In the genomic region with DNA sequence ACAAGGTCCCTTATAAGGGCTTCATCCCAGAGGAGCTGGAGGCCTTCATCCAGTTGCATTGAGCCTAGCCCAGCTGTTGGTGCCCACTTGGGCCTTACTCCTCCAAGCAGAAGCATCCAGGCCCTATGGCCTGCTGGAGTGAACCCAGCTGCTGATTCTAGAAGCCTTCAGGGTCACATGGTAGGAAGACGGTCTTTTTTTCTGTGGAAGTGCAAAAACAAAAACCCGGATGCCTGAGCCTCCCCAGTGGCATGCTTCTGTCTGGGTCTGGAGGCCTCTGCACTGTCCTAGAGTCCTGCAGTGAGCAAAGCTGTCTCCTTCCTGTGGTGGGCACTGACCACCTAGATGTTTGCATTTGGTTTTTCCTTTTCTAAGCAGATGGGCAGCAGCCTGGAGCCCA, we compare ENCODE assay signal across 13 mouse cellular contexts. TPM values are rescaled to one million over a fixed set of nuclear protein-coding genes. Genes with fewer than 3 reads are reported as not detected.
DNase-seq lines count a peak whose midpoint lies in the region; ATAC-seq and TF ChIP-seq lines count a peak whose summit lies in the region.
"Not testable (repeated sequence)": the region's sequence is repeated elsewhere in the genome, so short reads cannot be mapped to it uniquely, and the experiment has no call there.
"Had no signal": no experiment of that assay in that cellular context is flagged by ENCODE, and none has a peak within 500 bp of the region (broad histone marks: within the 10 kb centered on the region; RNA-seq: fewer than 3 reads in every experiment).

No protein-coding gene starts in this region.

- peak overlapping the region; percentile 38 for H3K27ac ChIP-seq in bone marrow macrophage, adult 2 months (ENCODE audit: insufficient read depth, low read depth, low read length)
- not testable (repeated sequence) for H3K27ac ChIP-seq in forebrain, embryonic 15.5 days (replicated peaks); heart, embryonic 15.5 days; intestine, embryonic 15.5 days; limb, embryonic 12.5 days; lung, embryonic 14.5 days (ENCODE audit: low read depth); midbrain, embryonic 15.5 days

- ATAC-seq in forebrain, embryonic 15.5 days (replicated peaks); heart, embryonic 15.5 days (replicated peaks; ENCODE audit: insufficient number of reproducible peaks, insufficient read depth, low FRiP score, low read depth); intestine, embryonic 15.5 days; limb, embryonic 12.5 days (ENCODE audit: insufficient number of reproducible peaks, insufficient read depth, low FRiP score, low TSS enrichment, low read depth); lung, embryonic 14.5 days (ENCODE audit: insufficient read depth); midbrain, embryonic 15.5 days (replicated peaks): not testable (repeated sequence)

- H3K36me3 ChIP-seq in forebrain, embryonic 15.5 days: peaks cover 53% of the 10 kb centered on the region
- peaks cover 30% of the 10 kb centered on the region for H3K36me3 ChIP-seq in heart, embryonic 15.5 days
- H3K36me3 ChIP-seq in intestine, embryonic 15.5 days: peaks cover 22% of the 10 kb centered on the region
- H3K36me3 ChIP-seq in limb, embryonic 12.5 days: peaks cover 55% of the 10 kb centered on the region
- peaks cover 53% of the 10 kb centered on the region for H3K36me3 ChIP-seq in lung, embryonic 14.5 days (ENCODE audit: insufficient read depth)
- peaks cover 13% of the 10 kb centered on the region; the same call in 1 of the 2 replicates for H3K36me3 ChIP-seq in midbrain, embryonic 15.5 days (replicated peaks)

- H3K4me1 ChIP-seq in bone marrow macrophage, adult 2 months (ENCODE audit: control insufficient read depth, insufficient read depth, low read length): peaks cover 33% of the 10 kb centered on the region
- peaks cover 67% of the 10 kb centered on the region for H3K4me1 ChIP-seq in forebrain, embryonic 15.5 days
- peaks cover 67% of the 10 kb centered on the region for H3K4me1 ChIP-seq in heart, embryonic 15.5 days (replicated peaks)
- peaks cover 39% of the 10 kb centered on the region for H3K4me1 ChIP-seq in intestine, embryonic 15.5 days (replicated peaks)
- H3K4me1 ChIP-seq in limb, embryonic 12.5 days (replicated peaks): peaks cover 36% of the 10 kb centered on the region
- H3K4me1 ChIP-seq in lung, embryonic 14.5 days (ENCODE audit: insufficient read depth): not testable (repeated sequence)
- H3K4me1 ChIP-seq in midbrain, embryonic 15.5 days: peaks cover 66% of the 10 kb centered on the region

- H3K4me3 ChIP-seq in bone marrow macrophage, adult 2 months (ENCODE audit: insufficient read depth, low read length): peak overlapping the region; percentile 79
- H3K4me3 ChIP-seq in forebrain, embryonic 15.5 days; intestine, embryonic 15.5 days (replicated peaks); limb, embryonic 12.5 days (replicated peaks); lung, embryonic 14.5 days (ENCODE audit: low read depth, low read length): not testable (repeated sequence)
- H3K4me3 ChIP-seq in heart, embryonic 15.5 days: peak overlapping the region; percentile 70
- H3K4me3 ChIP-seq in midbrain, embryonic 15.5 days: 0 out of 2 replicates have a peak overlapping the region, but pooled peaks have one; percentile 3

- WGBS in forebrain, embryonic 15.5 days: 84% methylated on average over 2 of the region's 2 CpGs
- WGBS in heart, embryonic 15.5 days: 58% methylated on average over 2 of the region's 2 CpGs
- WGBS in intestine, embryonic 15.5 days: 54% methylated on average over 2 of the region's 2 CpGs
- WGBS in limb, embryonic 12.5 days: 72% methylated on average over 2 of the region's 2 CpGs
- WGBS in lung, embryonic 14.5 days: 50% methylated on average over 2 of the region's 2 CpGs
- 78% methylated on average over 2 of the region's 2 CpGs for WGBS in midbrain, embryonic 15.5 days

- peak overlapping the region; percentile 6; the same call in 1 of the 2 replicates for H3K4me2 ChIP-seq in forebrain, embryonic 15.5 days (replicated peaks)
- peak overlapping the region; percentile 94 for H3K4me2 ChIP-seq in heart, embryonic 15.5 days
- H3K4me2 ChIP-seq in intestine, embryonic 15.5 days (replicated peaks): peak overlapping the region; percentile 96
- H3K4me2 ChIP-seq in limb, embryonic 12.5 days: 0 out of 2 replicates have a peak overlapping the region, but pooled peaks have one; percentile 96
- peak overlapping the region; percentile 1; the same call in 1 of the 2 replicates for H3K4me2 ChIP-seq in lung, embryonic 14.5 days
- H3K4me2 ChIP-seq in midbrain, embryonic 15.5 days: 0 out of 2 replicates have a peak overlapping the region, but pooled peaks have one; percentile 17

- TF ChIP-seq POLR2A in bone marrow macrophage, adult 2 months (IDR thresholded peaks at IDR 0.05; ENCODE audit: borderline replicate concordance, low read depth, low read length): not testable (repeated sequence)

- not testable (repeated sequence) for H3K9me3 ChIP-seq in forebrain, embryonic 15.5 days; heart, embryonic 15.5 days (replicated peaks); intestine, embryonic 15.5 days; limb, embryonic 12.5 days; lung, embryonic 14.5 days (ENCODE audit: low read depth, low read length); midbrain, embryonic 15.5 days

- H3K9ac ChIP-seq in forebrain, embryonic 15.5 days (replicated peaks): 0 out of 2 replicates have a peak overlapping the region, but pooled peaks have one; percentile 19
- H3K9ac ChIP-seq in heart, embryonic 15.5 days; limb, embryonic 12.5 days (replicated peaks); lung, embryonic 14.5 days; midbrain, embryonic 15.5 days: not testable (repeated sequence)
- H3K9ac ChIP-seq in intestine, embryonic 15.5 days: peak overlapping the region; percentile 8; the same call in 1 of the 2 replicates

- not testable (repeated sequence) for DNase-seq in lung, embryonic 14.5 days

- not testable (repeated sequence) for H3K27me3 ChIP-seq in forebrain, embryonic 15.5 days; heart, embryonic 15.5 days; intestine, embryonic 15.5 days (replicated peaks); limb, embryonic 12.5 days; lung, embryonic 14.5 days (ENCODE audit: insufficient read depth, low read length); midbrain, embryonic 15.5 days (replicated peaks)

- not testable (repeated sequence) for TF ChIP-seq CTCF in bone marrow macrophage, adult 2 months (IDR thresholded peaks at IDR 0.05; ENCODE audit: low read depth, low read length); lung, embryonic 14.5 days (IDR thresholded peaks at IDR 0.05; ENCODE audit: low read depth)

RNA-seq across cellular contexts. Expression of gene Fem1a, which starts 2.2 kb away (rescaled TPM):
- 8.8 and 10.3 TPM in 2 replicates for polyA plus RNA-seq in bone marrow macrophage, adult 2 months (2012; ENCODE audit: insufficient read depth, insufficient read length, missing spikeins)
- polyA plus RNA-seq in forebrain, embryonic 15.5 days (2015; fragmentation: Nextera tagmentation; extraction: Ambion mirVana): 21.4 and 22.9 TPM in 2 replicates
- 19.4 and 22.5 TPM in 2 replicates for polyA plus RNA-seq in heart, embryonic 15.5 days (2015; fragmentation: Nextera tagmentation; extraction: Ambion mirVana)
- polyA plus RNA-seq in intestine, embryonic 15.5 days (2015; fragmentation: Nextera tagmentation; extraction: Ambion mirVana): 12.5 and 12.8 TPM in 2 replicates
- 13.4 and 14.6 TPM in 2 replicates for polyA plus RNA-seq in limb, embryonic 12.5 days (2016; fragmentation: Nextera tagmentation; extraction: Ambion mirVana)
- 14.5 and 15.4 TPM in 2 replicates for polyA plus RNA-seq in lung, embryonic 14.5 days (2014; fragmentation: Nextera tagmentation; extraction: Ambion mirVana)
- 20.1 and 20.5 TPM in 2 replicates for polyA plus RNA-seq in midbrain, embryonic 15.5 days (2015; fragmentation: Nextera tagmentation; extraction: Ambion mirVana)

RNA-seq across cellular contexts. Expression of gene Ticam1, which starts 17.8 kb away (rescaled TPM):
- polyA plus RNA-seq in bone marrow macrophage, adult 2 months (2012; ENCODE audit: insufficient read depth, insufficient read length, missing spikeins): 13.5 and 17.6 TPM in 2 replicates
- polyA plus RNA-seq in forebrain, embryonic 15.5 days (2015; fragmentation: Nextera tagmentation; extraction: Ambion mirVana): 1.3 and 1.7 TPM in 2 replicates
- 6.9 and 8.3 TPM in 2 replicates for polyA plus RNA-seq in heart, embryonic 15.5 days (2015; fragmentation: Nextera tagmentation; extraction: Ambion mirVana)
- polyA plus RNA-seq in intestine, embryonic 15.5 days (2015; fragmentation: Nextera tagmentation; extraction: Ambion mirVana): 11.3 and 13.3 TPM in 2 replicates
- polyA plus RNA-seq in limb, embryonic 12.5 days (2016; fragmentation: Nextera tagmentation; extraction: Ambion mirVana): 3.0 and 3.8 TPM in 2 replicates
- 4.5 and 4.9 TPM in 2 replicates for polyA plus RNA-seq in lung, embryonic 14.5 days (2014; fragmentation: Nextera tagmentation; extraction: Ambion mirVana)
- polyA plus RNA-seq in midbrain, embryonic 15.5 days (2015; fragmentation: Nextera tagmentation; extraction: Ambion mirVana): 1.2 and 1.5 TPM in 2 replicates

RNA-seq across cellular contexts. Expression of gene Plin3, which starts 33.9 kb away (rescaled TPM):
- polyA plus RNA-seq in bone marrow macrophage, adult 2 months (2012; ENCODE audit: insufficient read depth, insufficient read length, missing spikeins): 40.4 and 44.1 TPM in 2 replicates
- 10.9 and 13.6 TPM in 2 replicates for polyA plus RNA-seq in forebrain, embryonic 15.5 days (2015; fragmentation: Nextera tagmentation; extraction: Ambion mirVana)
- 61.1 and 78.3 TPM in 2 replicates for polyA plus RNA-seq in heart, embryonic 15.5 days (2015; fragmentation: Nextera tagmentation; extraction: Ambion mirVana)
- polyA plus RNA-seq in intestine, embryonic 15.5 days (2015; fragmentation: Nextera tagmentation; extraction: Ambion mirVana): 153 and 195 TPM in 2 replicates
- polyA plus RNA-seq in limb, embryonic 12.5 days (2016; fragmentation: Nextera tagmentation; extraction: Ambion mirVana): 62.7 and 71.7 TPM in 2 replicates
- 69.7 and 71.0 TPM in 2 replicates for polyA plus RNA-seq in lung, embryonic 14.5 days (2014; fragmentation: Nextera tagmentation; extraction: Ambion mirVana)
- polyA plus RNA-seq in midbrain, embryonic 15.5 days (2015; fragmentation: Nextera tagmentation; extraction: Ambion mirVana): 12.0 and 13.3 TPM in 2 replicates

RNA-seq across cellular contexts. Expression of gene Dpp9, which starts 40.1 kb away (rescaled TPM):
- polyA plus RNA-seq in bone marrow macrophage, adult 2 months (2012; ENCODE audit: insufficient read depth, insufficient read length, missing spikeins): 22.2 and 25.0 TPM in 2 replicates
- polyA plus RNA-seq in forebrain, embryonic 15.5 days (2015; fragmentation: Nextera tagmentation; extraction: Ambion mirVana): 30.7 and 31.2 TPM in 2 replicates
- polyA plus RNA-seq in heart, embryonic 15.5 days (2015; fragmentation: Nextera tagmentation; extraction: Ambion mirVana): 19.7 and 25.7 TPM in 2 replicates
- polyA plus RNA-seq in intestine, embryonic 15.5 days (2015; fragmentation: Nextera tagmentation; extraction: Ambion mirVana): 32.8 and 35.0 TPM in 2 replicates
- polyA plus RNA-seq in limb, embryonic 12.5 days (2016; fragmentation: Nextera tagmentation; extraction: Ambion mirVana): 36.2 and 37.7 TPM in 2 replicates
- polyA plus RNA-seq in lung, embryonic 14.5 days (2014; fragmentation: Nextera tagmentation; extraction: Ambion mirVana): 37.9 and 41.3 TPM in 2 replicates
- polyA plus RNA-seq in midbrain, embryonic 15.5 days (2015; fragmentation: Nextera tagmentation; extraction: Ambion mirVana): 27.8 and 29.1 TPM in 2 replicates

RNA-seq across cellular contexts. Expression of gene Arrdc5, which starts 41.3 kb away (rescaled TPM):
- polyA plus RNA-seq in bone marrow macrophage, adult 2 months (2012; ENCODE audit: insufficient read depth, insufficient read length, missing spikeins): not detected in 2 replicates
- polyA plus RNA-seq in forebrain, embryonic 15.5 days (2015; fragmentation: Nextera tagmentation; extraction: Ambion mirVana): not detected in 2 replicates
- polyA plus RNA-seq in heart, embryonic 15.5 days (2015; fragmentation: Nextera tagmentation; extraction: Ambion mirVana): 0.13 TPM in 1 of 2 replicates, not detected in the other
- not detected in 2 replicates for polyA plus RNA-seq in intestine, embryonic 15.5 days (2015; fragmentation: Nextera tagmentation; extraction: Ambion mirVana)
- polyA plus RNA-seq in limb, embryonic 12.5 days (2016; fragmentation: Nextera tagmentation; extraction: Ambion mirVana): not detected in 2 replicates
- not detected in 2 replicates for polyA plus RNA-seq in lung, embryonic 14.5 days (2014; fragmentation: Nextera tagmentation; extraction: Ambion mirVana)
- polyA plus RNA-seq in midbrain, embryonic 15.5 days (2015; fragmentation: Nextera tagmentation; extraction: Ambion mirVana): not detected in 2 replicates
- polyA plus RNA-seq: forebrain, embryonic 12.5 days; hindbrain, embryonic 16.5 days; large intestine, adult 2 months; liver, embryonic 16.5 days; midbrain, embryonic 12.5 days; stomach, embryonic 14.5 days had no signal

Comparison
In these comparisons a context has a peak if more than half of its experiments do, and no peak if none do; other contexts are left out.
1. H3K4me2 ChIP-seq: peak in every context shown above with its lines; median percentile 96 in intestine, embryonic 15.5 days; 96 in limb, embryonic 12.5 days; 94 in heart, embryonic 15.5 days; 17 in midbrain, embryonic 15.5 days; 6 in forebrain, embryonic 15.5 days; 1 in lung, embryonic 14.5 days.